Mouse (Mus musculus): ENCODE data around the gene Orm1. TPM values are rescaled to one million over a fixed set of nuclear protein-coding genes. Genes with fewer than 3 reads are reported as not detected.

The Orm1 gene
- polyA plus RNA-seq, 1 experiment from 2014 or later: not detected

Other genes with a start within 250 kb of the Orm1 start
- gene Ambp, start 189.8 kb upstream of the Orm1 start, polyA plus RNA-seq (2014; fragmentation: Nextera tagmentation; extraction: Ambion mirVana): not detected in 2 replicates
- not detected in 2 replicates for gene Kif12, start 172.4 kb upstream of the Orm1 start, polyA plus RNA-seq (2014; fragmentation: Nextera tagmentation; extraction: Ambion mirVana)
- gene Col27a1, start 130.6 kb upstream of the Orm1 start, polyA plus RNA-seq (2014; fragmentation: Nextera tagmentation; extraction: Ambion mirVana): 3.4 and 3.6 TPM in 2 replicates
- gene Orm3, start 11.6 kb downstream of the Orm1 start, polyA plus RNA-seq (2014; fragmentation: Nextera tagmentation; extraction: Ambion mirVana): not detected in 2 replicates
- not detected in 2 replicates for gene Orm2, start 17.9 kb downstream of the Orm1 start, polyA plus RNA-seq (2014; fragmentation: Nextera tagmentation; extraction: Ambion mirVana)
- gene Akna, start 58.8 kb downstream of the Orm1 start, polyA plus RNA-seq (2014; fragmentation: Nextera tagmentation; extraction: Ambion mirVana): 18.8 and 21.0 TPM in 2 replicates
- gene Whrn, start 151.4 kb downstream of the Orm1 start, polyA plus RNA-seq (2014; fragmentation: Nextera tagmentation; extraction: Ambion mirVana): 10.7 and 11.0 TPM in 2 replicates
- 298 and 308 TPM in 2 replicates for gene Atp6v1g1, start 200.2 kb downstream of the Orm1 start, polyA plus RNA-seq (2014; fragmentation: Nextera tagmentation; extraction: Ambion mirVana)
- 6.0 and 8.1 TPM in 2 replicates for gene Tmem268, start 214.2 kb downstream of the Orm1 start, polyA plus RNA-seq (2014; fragmentation: Nextera tagmentation; extraction: Ambion mirVana)